Mouse (Mus musculus): ENCODE data around the gene Ctag2. TPM values are rescaled to one million over a fixed set of nuclear protein-coding genes. Genes with fewer than 3 reads are reported as not detected.

Gene Ctag2
- not detected in 2 replicates for polyA plus RNA-seq (2015; fragmentation: Nextera tagmentation; extraction: Ambion mirVana)

DNA sequence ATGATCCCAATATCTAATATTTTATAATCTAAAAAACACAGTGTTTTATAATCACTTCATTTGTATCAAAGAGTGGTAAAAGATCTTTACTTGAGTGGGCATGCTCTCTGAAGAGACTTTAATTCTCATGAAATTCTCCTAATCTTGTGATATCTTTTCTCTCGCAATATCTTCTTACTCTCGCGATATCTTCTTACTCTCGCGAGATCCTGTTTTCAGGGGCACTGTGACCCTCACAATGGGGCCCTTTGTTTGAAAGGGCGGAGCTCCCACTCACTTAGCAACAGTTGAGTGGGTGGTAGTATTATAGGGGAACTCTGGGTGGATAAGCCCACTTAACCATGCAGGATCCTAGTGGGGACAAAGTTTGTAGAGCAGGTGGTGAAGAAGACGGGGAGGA, at the start of gene Ctag2:
Gene Ctag2 (plus strand): TSS at position 301 of the 400 bp plus-strand sequence.
- Histone ChIP-seq H3K36me3 (no peaks in the 10 kb centered on the region), H3K27me3 (no peaks in the 10 kb centered on the region), H3K9ac (replicated peaks) (no peak within 1 kb of the TSS), H3K27ac (replicated peaks) (no peak within 1 kb of the TSS), H3K4me1 (no peaks in the 10 kb centered on the region), H3K9me3 (no peaks in the 10 kb centered on the region), H3K4me2 (replicated peaks) (no peak within 1 kb of the TSS), H3K4me3 (no peak within 1 kb of the TSS)
- 94% methylated on average over 7 of the region's 7 CpGs for WGBS
- no peak for ATAC-seq (replicated peaks)
